Mouse (Mus musculus) testis, adult 2 months (tissue): ENCODE data around the gene Foxq1. TPM values are rescaled to one million over a fixed set of nuclear protein-coding genes. Genes with fewer than 3 reads are reported as not detected.

Experiments
- H3K27ac ChIP-seq: fragments of 200-500 bp; 2 replicates; pipeline ENCODE4 v1.5.1; 2012; ENCODE audit warnings: low read depth, low read length; ENCODE audit not compliant: control insufficient read depth, insufficient read depth
- H3K27me3 ChIP-seq: fragments of 200-500 bp; 2 replicates; pipeline ENCODE4 v1.6.1; 2012; ENCODE audit warnings: mild to moderate bottlenecking, low read length, moderate library complexity; ENCODE audit not compliant: control insufficient read depth, insufficient read depth
- H3K36me3 ChIP-seq: fragments of 200-500 bp; 2 replicates; pipeline ENCODE4 v1.6.1; 2012; ENCODE audit warnings: mild to moderate bottlenecking, low read length; ENCODE audit not compliant: control insufficient read depth, insufficient read depth
- H3K4me1 ChIP-seq: fragments of 200-500 bp; 2 replicates; pipeline ENCODE4 v1.6.1; 2012; ENCODE audit warnings: low read length; ENCODE audit not compliant: control insufficient read depth, insufficient read depth
- H3K4me3 ChIP-seq: fragments of 200-500 bp; 2 replicates; pipeline ENCODE4 v1.5.1; 2012; ENCODE audit warnings: low read depth, mild to moderate bottlenecking, low read length, moderate library complexity, mixed read lengths; ENCODE audit not compliant: control insufficient read depth
- CTCF ChIP-seq: fragments of 200-500 bp; IDR thresholded peaks from 2 replicates; pipeline ENCODE4 v1.5.1; 2012; ENCODE audit warnings: low read depth, mild to moderate bottlenecking, inconsistent platforms, low read length, moderate library complexity; ENCODE audit not compliant: control insufficient read depth, insufficient read depth, insufficient replicate concordance
- POLR2A ChIP-seq: fragments of 200-500 bp; IDR thresholded peaks from 2 replicates; pipeline ENCODE4 v1.6.1; 2012; ENCODE audit warnings: low read depth, mild to moderate bottlenecking, inconsistent platforms, low read length, moderate library complexity; ENCODE audit not compliant: control insufficient read depth
- polyA plus RNA-seq: library from polyadenylated mRNA; depleted of rRNA; stranded (reverse); fragments of >200 nt; gene quantifications from 2 replicates; pipeline ENCODE4 v1.2.3, GENCODE M21; 2012; rRNA removed

Foxq1 gene
- polyA plus RNA-seq, 1 experiment = 2.7 TPM

DNA sequence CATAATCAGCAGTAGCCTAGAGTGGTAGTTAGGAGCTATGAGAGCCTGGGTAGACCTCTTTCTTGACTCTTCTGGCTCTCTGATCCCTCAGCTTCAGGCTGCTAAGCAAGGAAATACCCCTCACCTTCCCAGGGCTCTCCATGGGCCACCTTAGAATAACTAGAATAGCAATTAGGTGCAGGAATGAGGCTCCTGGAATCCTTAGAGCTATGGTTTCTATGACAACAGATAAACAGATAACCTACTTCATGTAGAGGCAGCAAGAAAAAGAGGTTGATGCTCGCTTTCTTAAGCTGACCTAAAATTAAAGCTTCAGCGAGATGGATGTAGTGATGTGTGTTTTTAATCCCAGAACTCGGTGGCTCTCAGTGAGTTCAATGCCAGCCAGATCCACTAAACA is 18.7 kb downstream of the Foxq1 start:
- TF ChIP-seq POLR2A (no peak), CTCF (no peak)
- H3K36me3 ChIP-seq = no peaks in the 10 kb centered on the region

GRCm38 (mm10) chr13:31576696-31577095 is 20.8 kb downstream of the Foxq1 start:
- Histone ChIP-seq H3K4me1 (peaks cover 4% of the 10 kb centered on the region; the same call in 1 of the 2 replicates), H3K4me3 (no peak overlapping the region), H3K36me3 (no peaks in the 10 kb centered on the region), H3K27me3 (no peaks in the 10 kb centered on the region), H3K27ac (no peak overlapping the region)
- no peak for TF ChIP-seq CTCF
- TF ChIP-seq POLR2A = no peak

More for the DNA sequence above, 18.7 kb downstream of the Foxq1 start:
- H3K27me3 ChIP-seq = no peaks in the 10 kb centered on the region
- no peak overlapping the region for H3K27ac ChIP-seq
- H3K4me1 ChIP-seq = no peaks in the 10 kb centered on the region
- H3K4me3 ChIP-seq = no peak overlapping the region

GRCm38 (mm10) chr13:31577576-31577975 is 21.6 kb downstream of the Foxq1 start:
- TF ChIP-seq POLR2A (no peak), CTCF (no peak)
- Histone ChIP-seq H3K36me3 (no peaks in the 10 kb centered on the region), H3K4me1 (peaks cover 4% of the 10 kb centered on the region; the same call in 1 of the 2 replicates), H3K27me3 (no peaks in the 10 kb centered on the region), H3K4me3 (no peak overlapping the region), H3K27ac (no peak overlapping the region)

GRCm38 (mm10) chr13:31578389-31578788 is 22.5 kb downstream of the Foxq1 start:
- H3K27ac ChIP-seq = no peak overlapping the region
- no peak for TF ChIP-seq POLR2A
- TF ChIP-seq CTCF = no peak
- H3K4me1 ChIP-seq = peaks cover 4% of the 10 kb centered on the region; the same call in 1 of the 2 replicates
- no peaks in the 10 kb centered on the region for H3K36me3 ChIP-seq
- H3K4me3 ChIP-seq = no peak overlapping the region
- no peaks in the 10 kb centered on the region for H3K27me3 ChIP-seq

DNA sequence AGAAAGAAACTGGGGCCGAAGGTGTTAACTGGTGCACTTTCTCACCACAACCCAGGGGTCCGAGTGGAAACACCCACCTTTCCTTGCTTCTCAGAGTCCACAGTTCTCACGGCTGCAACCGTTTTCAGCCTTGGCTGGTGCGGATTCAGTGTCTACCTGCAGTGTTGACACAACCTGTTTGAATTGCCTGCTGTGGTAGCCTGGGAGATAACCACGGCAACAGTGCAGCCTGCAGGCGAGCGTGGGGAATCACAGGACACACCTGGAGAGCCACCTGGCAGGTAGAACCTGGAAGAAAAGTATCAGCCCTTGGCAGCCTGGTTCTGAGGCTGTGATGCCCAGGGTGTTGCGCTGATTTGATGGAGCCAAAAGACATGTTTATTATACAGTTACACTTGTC is 23.9 kb downstream of the Foxq1 start:
- H3K36me3 ChIP-seq = no peaks in the 10 kb centered on the region
- no peaks in the 10 kb centered on the region for H3K27me3 ChIP-seq
- peak overlapping the region; percentile 69 for H3K4me3 ChIP-seq
- H3K4me1 ChIP-seq = peaks cover 4% of the 10 kb centered on the region; the same call in 1 of the 2 replicates
- no peak overlapping the region for H3K27ac ChIP-seq
- no peak for TF ChIP-seq POLR2A
- TF ChIP-seq CTCF = peak; percentile 29; the same call in 1 of the 2 replicates

GRCm38 (mm10) chr13:31587341-31587740 is 31.4 kb downstream of the Foxq1 start:
- no peaks in the 10 kb centered on the region for H3K4me1 ChIP-seq
- no peaks in the 10 kb centered on the region for H3K27me3 ChIP-seq
- no peak overlapping the region for H3K4me3 ChIP-seq
- H3K36me3 ChIP-seq = no peaks in the 10 kb centered on the region
- TF ChIP-seq POLR2A = no peak
- TF ChIP-seq CTCF = no peak
- no peak overlapping the region for H3K27ac ChIP-seq

DNA sequence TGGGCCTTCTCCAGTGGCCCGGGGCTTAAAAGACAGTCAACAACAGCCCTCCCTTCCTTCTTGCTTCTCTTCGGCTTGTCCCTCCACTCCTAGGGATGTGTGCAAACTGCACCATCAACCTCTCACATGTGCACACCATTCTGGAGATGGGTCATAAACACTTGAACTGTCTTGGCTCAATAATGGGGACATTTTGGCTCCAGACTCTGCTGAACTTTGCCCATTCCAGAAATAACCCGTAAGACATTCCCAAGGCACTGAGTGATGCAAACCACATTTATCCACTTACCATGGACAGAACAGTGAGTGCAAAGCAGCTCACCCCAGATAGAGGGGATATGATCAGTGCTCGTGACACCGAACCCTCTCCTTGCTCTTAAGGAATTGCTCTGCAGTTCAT is 43.6 kb downstream of the Foxq1 start:
- H3K36me3 ChIP-seq = no peaks in the 10 kb centered on the region
- no peaks in the 10 kb centered on the region for H3K27me3 ChIP-seq
- no peak overlapping the region for H3K4me3 ChIP-seq
- no peak overlapping the region for H3K27ac ChIP-seq
- TF ChIP-seq POLR2A = no peak
- TF ChIP-seq CTCF = no peak
- no peaks in the 10 kb centered on the region for H3K4me1 ChIP-seq

GRCm38 (mm10) chr13:31603964-31604363 is 48.0 kb downstream of the Foxq1 start:
- H3K4me1 ChIP-seq = no peaks in the 10 kb centered on the region

More at GRCm38 (mm10) chr13:31603964-31604363, 48.0 kb downstream of the Foxq1 start:
- Histone ChIP-seq H3K27ac (no peak overlapping the region), H3K4me3 (no peak overlapping the region), H3K36me3 (no peaks in the 10 kb centered on the region), H3K27me3 (no peaks in the 10 kb centered on the region)
- no peak for TF ChIP-seq POLR2A
- no peak for TF ChIP-seq CTCF

Other genes starting within 250 kb of the Foxq1 start
- 0.56 and 0.72 TPM in 2 replicates for gene A530084C06Rik, start 3.2 kb downstream of the Foxq1 start, polyA plus RNA-seq
- 0.35 TPM in 1 of 2 replicates, not detected in the other for gene Foxf2, start 69.7 kb downstream of the Foxq1 start, polyA plus RNA-seq